In genomic region chr2:26140292-26140819, GRCm38 (mm10) we compare ENCODE assay signal across 8 mouse cellular contexts. TPM values are rescaled to one million over a fixed set of nuclear protein-coding genes. Genes with fewer than 3 reads are reported as not detected.
DNase-seq lines count a peak whose midpoint lies in the region; ATAC-seq and TF ChIP-seq lines count a peak whose summit lies in the region.

No protein-coding gene starts in this region.

- H3K27me3 ChIP-seq in hindbrain, postnatal 0 days (ENCODE audit: insufficient read depth, low read length): no peaks in the 10 kb centered on the region

- H3K9me3 ChIP-seq in hindbrain, postnatal 0 days (ENCODE audit: low read length): no peaks in the 10 kb centered on the region

- no peak for TF ChIP-seq CTCF in gastrocnemius, adult 2 months (IDR thresholded peaks at IDR 0.05)
- no peak for TF ChIP-seq CTCF in hindbrain, postnatal 0 days (IDR thresholded peaks at IDR 0.05; ENCODE audit: low read depth)
- TF ChIP-seq CTCF in left cerebral cortex, adult 2 months (IDR thresholded peaks at IDR 0.05): no peak

- WGBS in hindbrain, postnatal 0 days: 0% methylated on average over 57 of the region's 60 CpGs

- peak overlapping the region; percentile 98 for H3K27ac ChIP-seq in gastrocnemius, adult 2 months
- H3K27ac ChIP-seq in hindbrain, postnatal 0 days: peak overlapping the region; percentile 97
- peak overlapping the region; percentile 97 for H3K27ac ChIP-seq in left cerebral cortex, adult 2 months

- peaks cover 15% of the 10 kb centered on the region for H3K4me1 ChIP-seq in hindbrain, postnatal 0 days (ENCODE audit: insufficient read depth, low read length)

- peak overlapping the region; percentile 91 for H3K9ac ChIP-seq in hindbrain, postnatal 0 days (replicated peaks; ENCODE audit: low read length)

- peak overlapping the region; percentile 91 for H3K4me2 ChIP-seq in hindbrain, postnatal 0 days (ENCODE audit: low read depth, low read length)

- peaks cover 12% of the 10 kb centered on the region for H3K36me3 ChIP-seq in hindbrain, postnatal 0 days (ENCODE audit: insufficient read depth, low read length)

- ATAC-seq in common myeloid progenitor, adult 5-6 weeks (replicated peaks; ENCODE audit: low read depth, poor library complexity, severe bottlenecking): peak; percentile 76
- peak; percentile 90 for ATAC-seq in hindbrain, postnatal 0 days
- ATAC-seq in megakaryocyte, adult 5-6 weeks (ENCODE audit: poor library complexity, severe bottlenecking): peak; percentile 83

- intact Hi-C loops in gastrocnemius, adult 2 months (cut with DNase I): loop anchor here (5.0 to 10.0 kb wide), 3 partner anchors 206 to 303 kb away; no protein-coding TSS in a partner anchor
- intact Hi-C loops in left cerebral cortex, adult 2 months (cut with DNase I): loop anchor here (1.0 to 5.0 kb wide), 3 partner anchors 50 to 303 kb away; partner anchors contain the start of gene Ubac1

- H3K4me3 ChIP-seq in gastrocnemius, adult 2 months: peak overlapping the region; percentile 96
- peak overlapping the region; percentile 74 for H3K4me3 ChIP-seq in hindbrain, postnatal 0 days (ENCODE audit: low read length)
- H3K4me3 ChIP-seq in left cerebral cortex, adult 2 months: peak overlapping the region; percentile 86

- peak; percentile 100 for DNase-seq in ZHBTc4 (ENCODE audit: low read depth, low spot score)
- DNase-seq in gastrocnemius, adult 2 months: peak; percentile 100
- DNase-seq in hindbrain, postnatal 0 days (ENCODE audit: low spot score): peak; percentile 100
- peak; percentile 100 for DNase-seq in left cerebral cortex, adult 2 months (ENCODE audit: extremely low spot score in 1 of 2, low spot score in 2 of 2)
- DNase-seq in right cerebral cortex, adult 2 months (ENCODE audit: low spot score in 2 of 2): peak; percentile 100
- peak; percentile 100 for DNase-seq in urinary bladder, postnatal 14 days (ENCODE audit: low spot score)

RNA-seq across cellular contexts. Expression of gene Nacc2, which starts 17.3 kb away (rescaled TPM):
- 0.87 and 4.1 TPM in 2 replicates for total RNA-seq in common myeloid progenitor, adult 5-6 weeks (2017)
- 10 to 100 TPM; 18.9 to 32.6 TPM for total RNA-seq in gastrocnemius, adult 2 months (2021)
- 50.1 and 61.4 TPM in 2 replicates for total RNA-seq in hindbrain, postnatal 0 days (2014; rRNA removed)
- 28.7 and 29.9 TPM in 2 replicates for polyA plus RNA-seq in hindbrain, postnatal 0 days (2015; fragmentation: Nextera tagmentation; extraction: Ambion mirVana)
- total RNA-seq in left cerebral cortex, adult 2 months (2021): 10 to 100 TPM; 64.5 to 75.9 TPM
- total RNA-seq in megakaryocyte, adult 5-6 weeks (2015): 2.1 and 3.0 TPM in 2 replicates
- total RNA-seq in megakaryocyte, adult 5-6 weeks (2017): 1.7 and 3.6 TPM in 2 replicates

Comparison
In these comparisons a context has a peak if more than half of its experiments do, and no peak if none do; other contexts are left out.
1. Peak in every context shown above with its lines: DNase-seq, ATAC-seq, H3K4me3 ChIP-seq and H3K27ac ChIP-seq.